Mouse (Mus musculus) CH12.LX (cell line): ENCODE results near the gene Ffar2. TPM values are rescaled to one million over a fixed set of nuclear protein-coding genes. Genes with fewer than 3 reads are reported as not detected.

Experiments used
- DNase-seq: peaks from one replicate; pipeline ENCODE4 v3.0.0-alpha.2; 2013; ENCODE audit errors: extremely low read depth
- H3K27ac ChIP-seq: 2 replicates; pipeline ENCODE4 v1.5.1; 2012; ENCODE audit warnings: low read depth, mild to moderate bottlenecking, control low read depth, moderate library complexity; ENCODE audit not compliant: insufficient read depth
- H3K27me3 ChIP-seq: replicated peaks from 2 replicates; pipeline ENCODE3; 2012; ENCODE audit warnings: inconsistent platforms
- H3K36me3 ChIP-seq, 2 experiments: replicated peaks in 1 of 2; 2 replicates each; pipeline versions ENCODE3 to v1.6.1; 2012; ENCODE audit warnings: inconsistent platforms in 1 of 2, low read length in 1 of 2, mild to moderate bottlenecking in 1 of 2, mixed read lengths in 1 of 2, moderate library complexity in 1 of 2; ENCODE audit not compliant: control insufficient read depth in 1 of 2, insufficient read depth in 1 of 2
- H3K4me1 ChIP-seq, 2 experiments: 2 replicates each; pipeline ENCODE4 v1.6.1; 2012; ENCODE audit warnings: inconsistent platforms in 1 of 2, moderate library complexity in 1 of 2; ENCODE audit not compliant: insufficient read depth in 2 of 2, control insufficient read depth in 1 of 2
- H3K4me2 ChIP-seq: 2 replicates; pipeline ENCODE4 v1.6.1; 2012; ENCODE audit warnings: low read depth, mild to moderate bottlenecking, control low read depth; ENCODE audit not compliant: poor library complexity, insufficient read depth, severe bottlenecking
- H3K4me3 ChIP-seq, 3 experiments: fragments of 150-350 bp in 1 of 3; sonication (generic) in 1 of 3; replicated peaks in 1 of 3; 2 replicates each; pipeline versions ENCODE3 to v1.5.1; 2011 to 2012; ENCODE audit warnings: low read depth in 2 of 3, low read length in 2 of 3, mild to moderate bottlenecking in 2 of 3, moderate library complexity in 2 of 3, control low read depth in 1 of 3, improper control_type of control experiment in 1 of 3, inconsistent platforms in 1 of 3, mixed read lengths in 1 of 3; ENCODE audit not compliant: poor library complexity in 1 of 3
- H3K79me2 ChIP-seq: replicated peaks from 2 replicates; pipeline ENCODE4 v1.6.1; 2012; ENCODE audit warnings: mild to moderate bottlenecking, moderate library complexity; ENCODE audit not compliant: control insufficient read depth, poor library complexity, insufficient read depth, severe bottlenecking; ENCODE audit errors: extremely low read depth
- H3K9ac ChIP-seq: 2 replicates; pipeline ENCODE4 v1.6.1; 2012; ENCODE audit warnings: low read depth, mild to moderate bottlenecking, control low read depth, moderate library complexity; ENCODE audit not compliant: insufficient read depth
- H3K9me3 ChIP-seq: replicated peaks from 2 replicates; pipeline ENCODE3; 2012; ENCODE audit warnings: low read length, inconsistent platforms, mixed read lengths
- BHLHE40 ChIP-seq: IDR thresholded peaks from 2 replicates; pipeline ENCODE4 v1.6.1; 2011; ENCODE audit warnings: mild to moderate bottlenecking, low read depth, low read length, improper control_type of control experiment
- CHD1 ChIP-seq: IDR thresholded peaks from 2 replicates; pipeline ENCODE4 v1.6.1; 2012; ENCODE audit warnings: low read depth, low read length, improper control_type of control experiment, inconsistent platforms
- CHD2 ChIP-seq: IDR thresholded peaks from 2 replicates; pipeline ENCODE4 v1.6.1; 2011; ENCODE audit warnings: low read length, improper control_type of control experiment
- CTCF ChIP-seq, 2 experiments: IDR thresholded peaks in 1 of 2; conservative IDR thresholded peaks in 1 of 2; 2 replicates each; pipeline ENCODE4 v1.5.1; 2011 to 2012; ENCODE audit warnings: low read depth in 2 of 2, low read length in 2 of 2, improper control_type of control experiment in 1 of 2, inconsistent platforms in 1 of 2, mild to moderate bottlenecking in 1 of 2, moderate library complexity in 1 of 2
- E2F4 ChIP-seq: IDR thresholded peaks from 2 replicates; pipeline ENCODE4 v1.6.1; 2011; ENCODE audit warnings: low read depth, low read length, improper control_type of control experiment; ENCODE audit not compliant: insufficient replicate concordance
- ELF1 ChIP-seq: IDR thresholded peaks from 2 replicates; pipeline ENCODE4 v1.6.1; 2014; ENCODE audit warnings: low read depth, mild to moderate bottlenecking, inconsistent platforms, low read length, improper control_type of control experiment
- ETS1 ChIP-seq: conservative IDR thresholded peaks from 2 replicates; pipeline ENCODE4 v1.6.1; 2012; ENCODE audit warnings: low read depth, mild to moderate bottlenecking, inconsistent platforms, low read length, improper control_type of control experiment, moderate library complexity
- GABPA ChIP-seq: IDR thresholded peaks from 2 replicates; pipeline ENCODE4 v1.6.1; 2012; ENCODE audit warnings: low read depth, low read length, improper control_type of control experiment, inconsistent platforms; ENCODE audit not compliant: insufficient replicate concordance
- IRF4 ChIP-seq: IDR thresholded peaks from 2 replicates; pipeline ENCODE4 v1.6.1; 2014; ENCODE audit warnings: low read depth, mild to moderate bottlenecking, inconsistent platforms, low read length, improper control_type of control experiment
- JUN ChIP-seq: IDR thresholded peaks from 2 replicates; pipeline ENCODE4 v1.6.1; 2011; ENCODE audit warnings: low read depth, mild to moderate bottlenecking, low read length, improper control_type of control experiment, moderate library complexity; ENCODE audit not compliant: insufficient read depth
- MAFK ChIP-seq: IDR thresholded peaks from 2 replicates; pipeline ENCODE4 v1.6.1; 2011; ENCODE audit warnings: low read length, improper control_type of control experiment; ENCODE audit not compliant: insufficient replicate concordance
- MEF2A ChIP-seq: IDR thresholded peaks from 2 replicates; pipeline ENCODE4 v1.6.1; 2014; ENCODE audit warnings: low read depth, mild to moderate bottlenecking, inconsistent platforms, low read length, improper control_type of control experiment, borderline replicate concordance
- MXI1 ChIP-seq: IDR thresholded peaks from 2 replicates; pipeline ENCODE4 v1.6.1; 2011; ENCODE audit warnings: mild to moderate bottlenecking, low read depth, low read length, improper control_type of control experiment
- MYC ChIP-seq: IDR thresholded peaks from 2 replicates; pipeline ENCODE4 v1.6.1; 2011; ENCODE audit warnings: low read depth, mild to moderate bottlenecking, improper control_type of control experiment, low read length
- NELFE ChIP-seq: IDR thresholded peaks from 2 replicates; pipeline ENCODE4 v1.6.1; 2011; ENCODE audit warnings: low read depth, low read length, improper control_type of control experiment
- NRF1 ChIP-seq: IDR thresholded peaks from 2 replicates; pipeline ENCODE4 v1.6.1; 2014; ENCODE audit warnings: low read depth, mild to moderate bottlenecking, inconsistent platforms, low read length, improper control_type of control experiment, moderate library complexity
- PAX5 ChIP-seq: IDR thresholded peaks from 2 replicates; pipeline ENCODE4 v1.6.1; 2012; ENCODE audit warnings: low read length, inconsistent platforms, mixed read lengths
- POLR2A ChIP-seq: IDR thresholded peaks from 2 replicates; pipeline ENCODE4 v1.6.1; 2011; ENCODE audit warnings: low read depth, mild to moderate bottlenecking, improper control_type of control experiment, low read length
- SIN3A ChIP-seq: IDR thresholded peaks from 2 replicates; pipeline ENCODE4 v1.6.1; 2012; ENCODE audit warnings: low read length, improper control_type of control experiment, inconsistent platforms
- TBP ChIP-seq: conservative IDR thresholded peaks from 2 replicates; pipeline ENCODE4 v1.6.1; 2011; ENCODE audit warnings: low read depth, low read length, improper control_type of control experiment
- UBTF ChIP-seq: IDR thresholded peaks from 2 replicates; pipeline ENCODE4 v1.6.1; 2012; ENCODE audit warnings: low read depth, mild to moderate bottlenecking, inconsistent platforms, low read length, improper control_type of control experiment, moderate library complexity
- USF2 ChIP-seq: conservative IDR thresholded peaks from 2 replicates; pipeline ENCODE4 v1.6.1; 2011; ENCODE audit warnings: low read depth, low read length, improper control_type of control experiment
- ZC3H11A ChIP-seq: IDR thresholded peaks from 2 replicates; pipeline ENCODE4 v1.6.1; 2012; ENCODE audit warnings: low read depth, mild to moderate bottlenecking, inconsistent platforms, low read length, improper control_type of control experiment
- ZKSCAN1 ChIP-seq: IDR thresholded peaks from 2 replicates; pipeline ENCODE4 v1.6.1; 2012; ENCODE audit warnings: low read depth, inconsistent platforms, low read length, improper control_type of control experiment, borderline replicate concordance
- dilution Hi-C: fragments of 300-500 bp; cut with MboI; formaldehyde crosslinking; loops from 2 replicates; pipeline ENCODE4 v1.14.3; 2020; ENCODE audit warnings: low sequenced_read_pairs; ENCODE audit not compliant: extremely low pct_unique_long_range_greater_than_20kb, extremely low pct_ligation_motif_present
- in situ Hi-C: fragments of 300-500 bp; cut with MboI; formaldehyde crosslinking; loops from 3 replicates; pipeline ENCODE4 v1.14.3; 2019; ENCODE audit warnings: low sequenced_read_pairs, low pct_ligation_motif_present, low pct_unique_long_range_greater_than_20kb, mixed read lengths
- polyA plus RNA-seq: library from polyadenylated mRNA; unstranded; fragments of >175 nt; gene quantifications from 2 replicates; pipeline ENCODE4 v1.2.1, GENCODE M21; 2012; ENCODE audit warnings: low read depth; ENCODE audit not compliant: insufficient read length
- total RNA-seq, 2 experiments: library from RNA; depleted of rRNA; stranded (reverse); fragments of 300-350 nt in 1 of 2; fragments of >200 nt in 1 of 2; gene quantifications; 2 replicates each; pipeline ENCODE4 v1.2.3; 2012 to 2014

Ffar2 gene
- total and polyA plus RNA-seq, 3 experiments, result 0.08 to 0.51 TPM; not detected in 1

- Histone ChIP-seq H3K36me3 (no peaks in the 10 kb centered on the region), H3K9me3 (peaks cover 23% of the 10 kb centered on the region), H3K4me1 (peaks cover 0 to 4% of the 10 kb centered on the region in 2 experiments; a peak in 1 of 4 replicates), H3K9ac (no peak overlapping the region), H3K79me2 (no peaks in the 10 kb centered on the region), H3K27ac (no peak overlapping the region), H3K4me3 (no peak overlapping the region), H3K4me2 (no peak overlapping the region), H3K27me3 (no peaks in the 10 kb centered on the region)
- dilution Hi-C loops, result no loop called here
- in situ Hi-C loops, result no loop called here
- TF ChIP-seq MXI1, result no peak
- TF ChIP-seq BHLHE40, result no peak
- no peak for TF ChIP-seq PAX5
- no peak for TF ChIP-seq NELFE
- no peak for TF ChIP-seq TBP
- TF ChIP-seq SIN3A, result no peak
- TF ChIP-seq CHD1, result no peak
- no peak for TF ChIP-seq POLR2A
- TF ChIP-seq CTCF (conservative IDR thresholded peaks at IDR 0.05 in 1 of 2, IDR thresholded peaks at IDR 0.05 in 1 of 2; ENCODE audit: low read depth in 2 of 2, low read length in 2 of 2), result no peak
- no peak for TF ChIP-seq MEF2A
- no peak for TF ChIP-seq GABPA
- TF ChIP-seq MYC, result no peak
- no peak for TF ChIP-seq USF2
- no peak for TF ChIP-seq IRF4
- no peak for TF ChIP-seq ZKSCAN1
- TF ChIP-seq ELF1, result no peak
- TF ChIP-seq UBTF, result no peak
- TF ChIP-seq CHD2, result no peak
- no peak for TF ChIP-seq E2F4
- no peak for TF ChIP-seq ZC3H11A
- no peak for DNase-seq
These were observed 20.3 kb downstream of the Ffar2 start for GRCm38 (mm10) chr7:30803256-30803655.

GRCm38 (mm10) chr7:30800653-30801052 lies 22.9 kb downstream of the Ffar2 start:
- in situ Hi-C loops (no loop called here), dilution Hi-C loops (no loop called here)
- Histone ChIP-seq H3K4me2 (no peak overlapping the region), H3K9me3 (peaks cover 23% of the 10 kb centered on the region), H3K79me2 (no peaks in the 10 kb centered on the region), H3K36me3 (no peaks in the 10 kb centered on the region), H3K4me1 (no peaks in the 10 kb centered on the region), H3K9ac (no peak overlapping the region), H3K27ac (no peak overlapping the region), H3K4me3 (no peak overlapping the region), H3K27me3 (no peaks in the 10 kb centered on the region)
- TF ChIP-seq ETS1 (no peak), MAFK (no peak), NRF1 (no peak), JUN (no peak), CTCF (conservative IDR thresholded peaks at IDR 0.05 in 1 of 2, IDR thresholded peaks at IDR 0.05 in 1 of 2; ENCODE audit: low read depth in 2 of 2, low read length in 2 of 2) (peak in 1 of 2 experiments; percentile 38; a peak in 2 of 4 replicates)
- DNase-seq, result no peak
